Mouse (Mus musculus) hindbrain, embryonic 11.5 days (tissue): ENCODE measurements around the gene Eefsec. TPM values are rescaled to one million over a fixed set of nuclear protein-coding genes. Genes with fewer than 3 reads are reported as not detected.

ENCODE experiments used
- ATAC-seq: fragments of 200-750 bp; cut with Nextera tagmentation; 2 replicates; pipeline ENCODE4 v1.8.0; 2017; ENCODE audit warnings: mild to moderate bottlenecking, moderate TSS enrichment, moderate library complexity; ENCODE audit not compliant: low FRiP score
- DNase-seq: peaks from one replicate; pipeline ENCODE4 v3.0.0-alpha.2; 2015; ENCODE audit warnings: low spot score
- H3K27ac ChIP-seq: fragments of 300-500 bp; sonication (generic); 2 replicates; pipeline ENCODE4 v1.5.1; 2014; ENCODE audit warnings: mild to moderate bottlenecking, low read depth, low read length
- H3K27me3 ChIP-seq: fragments of 300-500 bp; sonication (generic); 2 replicates; pipeline ENCODE4 v1.6.1; 2014; ENCODE audit warnings: mild to moderate bottlenecking, low read length, moderate library complexity, mixed read lengths; ENCODE audit not compliant: control insufficient read depth, insufficient read depth
- H3K36me3 ChIP-seq: fragments of 300-500 bp; sonication (generic); 2 replicates; pipeline ENCODE4 v1.6.1; 2014; ENCODE audit warnings: mild to moderate bottlenecking, low read length, moderate library complexity, mixed read lengths; ENCODE audit not compliant: control insufficient read depth, insufficient read depth
- H3K4me1 ChIP-seq: fragments of 300-500 bp; sonication (generic); replicated peaks from 2 replicates; pipeline ENCODE4 v1.6.1; 2014; ENCODE audit warnings: low read length, mixed read lengths; ENCODE audit not compliant: control insufficient read depth, insufficient read depth
- H3K4me2 ChIP-seq: fragments of 300-500 bp; sonication (generic); replicated peaks from 2 replicates; pipeline ENCODE4 v1.6.1; 2014; ENCODE audit warnings: mild to moderate bottlenecking, low read depth, low read length
- H3K4me3 ChIP-seq: fragments of 300-500 bp; sonication (generic); 2 replicates; pipeline ENCODE4 v1.5.1; 2014; ENCODE audit warnings: low read depth, low read length
- H3K9ac ChIP-seq: fragments of 300-500 bp; sonication (generic); 2 replicates; pipeline ENCODE4 v1.6.1; 2014; ENCODE audit warnings: low read depth, low read length
- H3K9me3 ChIP-seq: fragments of 300-500 bp; sonication (generic); 2 replicates; pipeline ENCODE4 v1.6.1; 2016; ENCODE audit warnings: low read length; ENCODE audit not compliant: control insufficient read depth
- WGBS: fragments of 180-500 bp; shearing (Covaris S2); extraction: QIAGEN DNeasy Blood & Tissue Kit; methylation state at CpG from one replicate; pipeline ENCODE4 v1.1.7; 2014; 5-methylcytosine and 5-hydroxymethylcytosine counted together
- polyA plus RNA-seq: library from polyadenylated mRNA; unstranded; fragments of >200 nt; fragmentation: Nextera tagmentation; extraction: Ambion mirVana; gene quantifications from 2 replicates; pipeline ENCODE4 v1.2.1, GENCODE M21; 2014

Eefsec gene
- polyA plus RNA-seq, 1 experiment from 2014 or later: 41.9 TPM

- H3K27me3 ChIP-seq: no peaks in the 10 kb centered on the region
- no peak overlapping the region for H3K4me3 ChIP-seq
- H3K9me3 ChIP-seq: no peaks in the 10 kb centered on the region
- 87% methylated on average over 7 of the region's 7 CpGs for WGBS
- no peak overlapping the region for H3K9ac ChIP-seq
- H3K4me1 ChIP-seq: no peaks in the 10 kb centered on the region
- no peak overlapping the region for H3K27ac ChIP-seq
- no peaks in the 10 kb centered on the region for H3K36me3 ChIP-seq
- no peak for DNase-seq
- no peak overlapping the region for H3K4me2 ChIP-seq
- ATAC-seq: no peak
Measured at GRCm38 (mm10) chr6:88251798-88252478, 194.4 kb downstream of the Eefsec start.

GRCm38 (mm10) chr6:88251396-88251795, 194.9 kb downstream of the Eefsec start:
- Histone ChIP-seq H3K27me3 (no peaks in the 10 kb centered on the region), H3K36me3 (no peaks in the 10 kb centered on the region), H3K27ac (no peak overlapping the region), H3K4me1 (no peaks in the 10 kb centered on the region), H3K4me3 (no peak overlapping the region), H3K9ac (no peak overlapping the region), H3K9me3 (no peaks in the 10 kb centered on the region), H3K4me2 (no peak overlapping the region)
- WGBS: 100% methylated on average over 1 of the region's 1 CpGs
- DNase-seq: no peak
- ATAC-seq: no peak

GRCm38 (mm10) chr6:88249231-88249630, 197.1 kb downstream of the Eefsec start:
- DNase-seq: no peak
- WGBS: 90% methylated on average over 1 of the region's 1 CpGs
- no peaks in the 10 kb centered on the region for H3K4me1 ChIP-seq
- no peak overlapping the region for H3K4me3 ChIP-seq
- no peaks in the 10 kb centered on the region for H3K9me3 ChIP-seq
- ATAC-seq: no peak
- H3K27ac ChIP-seq: no peak overlapping the region
- H3K4me2 ChIP-seq: no peak overlapping the region
- no peaks in the 10 kb centered on the region for H3K27me3 ChIP-seq
- no peaks in the 10 kb centered on the region for H3K36me3 ChIP-seq
- H3K9ac ChIP-seq: no peak overlapping the region

GRCm38 (mm10) chr6:88242604-88243003, 203.7 kb downstream of the Eefsec start:
- Histone ChIP-seq H3K27me3 (peaks cover 10% of the 10 kb centered on the region; the same call in 1 of the 2 replicates), H3K4me2 (no peak overlapping the region)
- DNase-seq: peak; percentile 81

GRCm38 (mm10) chr6:88236513-88236912, 209.8 kb downstream of the Eefsec start:
- Histone ChIP-seq H3K4me1 (peaks cover 13% of the 10 kb centered on the region), H3K36me3 (no peaks in the 10 kb centered on the region), H3K27me3 (peaks cover 24% of the 10 kb centered on the region), H3K9ac (0 out of 2 replicates have a peak overlapping the region, but pooled peaks have one; percentile 16), H3K4me3 (peak overlapping the region; percentile 17; the same call in 1 of the 2 replicates), H3K4me2 (peak overlapping the region; percentile 45), H3K9me3 (no peaks in the 10 kb centered on the region), H3K27ac (no peak overlapping the region)
- DNase-seq (no peak), ATAC-seq (peak; percentile 43)
- WGBS: 11% methylated on average over 7 of the region's 7 CpGs

More at GRCm38 (mm10) chr6:88242604-88243003, 203.7 kb downstream of the Eefsec start:
- ATAC-seq: peak; percentile 73
- no peaks in the 10 kb centered on the region for H3K4me1 ChIP-seq
- H3K9me3 ChIP-seq: no peaks in the 10 kb centered on the region
- H3K36me3 ChIP-seq: no peaks in the 10 kb centered on the region
- no peak overlapping the region for H3K4me3 ChIP-seq
- no peak overlapping the region for H3K27ac ChIP-seq
- no peak overlapping the region for H3K9ac ChIP-seq
- WGBS: 2% methylated on average over 15 of the region's 15 CpGs

- 0 out of 2 replicates have a peak overlapping the region, but pooled peaks have one; percentile 16 for H3K9ac ChIP-seq
- peaks cover 13% of the 10 kb centered on the region for H3K4me1 ChIP-seq
- no peaks in the 10 kb centered on the region for H3K9me3 ChIP-seq
- 0 out of 2 replicates have a peak overlapping the region, but pooled peaks have one; percentile 17 for H3K27ac ChIP-seq
- DNase-seq (peak; percentile 70), ATAC-seq (peak; percentile 88)
- peaks cover 22% of the 10 kb centered on the region for H3K27me3 ChIP-seq
- peak overlapping the region; percentile 17 for H3K4me3 ChIP-seq
- no peaks in the 10 kb centered on the region for H3K36me3 ChIP-seq
- peak overlapping the region; percentile 45 for H3K4me2 ChIP-seq
- under 1% methylated on average over 15 of the region's 17 CpGs for WGBS
Measured at GRCm38 (mm10) chr6:88235983-88236382, 210.4 kb downstream of the Eefsec start.

GRCm38 (mm10) chr6:88235461-88235860, 210.9 kb downstream of the Eefsec start:
- Histone ChIP-seq H3K4me2 (peak overlapping the region; percentile 45; the same call in 1 of the 2 replicates), H3K27ac (0 out of 2 replicates have a peak overlapping the region, but pooled peaks have one; percentile 17), H3K36me3 (no peaks in the 10 kb centered on the region), H3K4me1 (peaks cover 13% of the 10 kb centered on the region), H3K9me3 (no peaks in the 10 kb centered on the region), H3K27me3 (peaks cover 21% of the 10 kb centered on the region), H3K9ac (0 out of 2 replicates have a peak overlapping the region, but pooled peaks have one; percentile 16), H3K4me3 (no peak overlapping the region)
- no peak for DNase-seq
- 18% methylated on average over 8 of the region's 8 CpGs for WGBS
- ATAC-seq: 0 out of 2 replicates have a peak, but pooled peaks have one; percentile 1

- no peak overlapping the region for H3K27ac ChIP-seq
- no peaks in the 10 kb centered on the region for H3K9me3 ChIP-seq
- H3K4me1 ChIP-seq: peaks cover 13% of the 10 kb centered on the region
- H3K9ac ChIP-seq: no peak overlapping the region
- peaks cover 19% of the 10 kb centered on the region for H3K27me3 ChIP-seq
- WGBS: 82% methylated on average over 8 of the region's 8 CpGs
- H3K4me3 ChIP-seq: no peak overlapping the region
- no peak overlapping the region for H3K4me2 ChIP-seq
- H3K36me3 ChIP-seq: no peaks in the 10 kb centered on the region
- DNase-seq (no peak), ATAC-seq (no peak)
Measured at GRCm38 (mm10) chr6:88233996-88234395, 212.3 kb downstream of the Eefsec start.

- peaks cover 13% of the 10 kb centered on the region for H3K4me1 ChIP-seq
- no peaks in the 10 kb centered on the region for H3K9me3 ChIP-seq
- no peak overlapping the region for H3K9ac ChIP-seq
- H3K4me3 ChIP-seq: no peak overlapping the region
- H3K27ac ChIP-seq: no peak overlapping the region
- peaks cover 16% of the 10 kb centered on the region for H3K27me3 ChIP-seq
- DNase-seq (no peak), ATAC-seq (no peak)
- WGBS: 71% methylated on average over 6 of the region's 6 CpGs
- no peaks in the 10 kb centered on the region for H3K36me3 ChIP-seq
- H3K4me2 ChIP-seq: no peak overlapping the region
Measured at GRCm38 (mm10) chr6:88232221-88232620, 214.1 kb downstream of the Eefsec start.
